Mouse (Mus musculus): Measurements from ENCODE around the gene Stau1.

The Stau1 gene

GRCm38 (mm10) chr2:166910536-166910935 lies 85.6 kb downstream of the Stau1 start:
- DNase-seq (ENCODE audit: low read depth, low spot score), result no peak

- DNase-seq (ENCODE audit: low read depth, low spot score), result no peak
These were observed 86.4 kb downstream of the Stau1 start for GRCm38 (mm10) chr2:166909729-166910128.

- DNase-seq (ENCODE audit: low read depth, low spot score), result peak; percentile 22
These were observed 89.4 kb downstream of the Stau1 start for GRCm38 (mm10) chr2:166906523-166907182.

GRCm38 (mm10) chr2:166905711-166906522 lies 90.2 kb downstream of the Stau1 start, which contains the start of gene Cse1l:
Gene Cse1l (plus strand): TSS chr2:166906040.
- peak; percentile 96 for DNase-seq (ENCODE audit: low read depth, low spot score)

GRCm38 (mm10) chr2:166903719-166904282 lies 92.3 kb downstream of the Stau1 start:
- DNase-seq (ENCODE audit: low read depth, low spot score), result no peak

- no peak for DNase-seq (ENCODE audit: low read depth, low spot score)
These were observed 95.2 kb downstream of the Stau1 start for GRCm38 (mm10) chr2:166900792-166901505.

GRCm38 (mm10) chr2:166899746-166900145 lies 96.4 kb downstream of the Stau1 start:
- no peak for DNase-seq (ENCODE audit: low read depth, low spot score)

- no peak for DNase-seq (ENCODE audit: low read depth, low spot score)
These were observed 96.9 kb downstream of the Stau1 start for GRCm38 (mm10) chr2:166899161-166899560.
